Mouse (Mus musculus) kidney, embryonic 14.5 days (tissue): Measurements from ENCODE around the gene Lgr5. TPM values are rescaled to one million over a fixed set of nuclear protein-coding genes. Genes with fewer than 3 reads are reported as not detected.

Experiments used
- ATAC-seq: fragments of 200-750 bp; cut with Nextera tagmentation; 2 replicates; pipeline ENCODE4 v1.8.0; 2017; ENCODE audit warnings: moderate number of reproducible peaks, mild to moderate bottlenecking, moderate TSS enrichment, moderate library complexity; ENCODE audit not compliant: low FRiP score, low TSS enrichment
- H3K27ac ChIP-seq: fragments of 300-500 bp; sonication (generic); 2 replicates; pipeline ENCODE4 v1.5.1; 2014; ENCODE audit warnings: low read depth, mild to moderate bottlenecking, low read length, moderate library complexity, mixed read lengths
- H3K27me3 ChIP-seq: fragments of 300-500 bp; sonication (generic); 2 replicates; pipeline ENCODE4 v1.6.1; 2014; ENCODE audit warnings: mild to moderate bottlenecking, low read length; ENCODE audit not compliant: control insufficient read depth, insufficient read depth
- H3K36me3 ChIP-seq: fragments of 300-500 bp; sonication (generic); 2 replicates; pipeline ENCODE4 v1.6.1; 2014; ENCODE audit warnings: low read length, mixed read lengths; ENCODE audit not compliant: control insufficient read depth, insufficient read depth
- H3K4me1 ChIP-seq: fragments of 300-500 bp; sonication (generic); 2 replicates; pipeline ENCODE4 v1.6.1; 2014; ENCODE audit warnings: low read length, mixed read lengths; ENCODE audit not compliant: control insufficient read depth, insufficient read depth
- H3K4me2 ChIP-seq: fragments of 300-500 bp; sonication (generic); replicated peaks from 2 replicates; pipeline ENCODE4 v1.6.1; 2014; ENCODE audit warnings: low read depth, mild to moderate bottlenecking, low read length
- H3K4me3 ChIP-seq: fragments of 300-500 bp; sonication (generic); 2 replicates; pipeline ENCODE4 v1.5.1; 2014; ENCODE audit warnings: mild to moderate bottlenecking, low read length
- H3K9ac ChIP-seq: fragments of 300-500 bp; sonication (generic); 2 replicates; pipeline ENCODE4 v1.6.1; 2014; ENCODE audit warnings: low read depth, mild to moderate bottlenecking, low read length, moderate library complexity
- H3K9me3 ChIP-seq: fragments of 300-500 bp; sonication (generic); 2 replicates; pipeline ENCODE4 v1.6.1; 2016; ENCODE audit warnings: low read length; ENCODE audit not compliant: control insufficient read depth
- WGBS: fragments of 180-500 bp; shearing (Covaris S2); extraction: QIAGEN DNeasy Blood & Tissue Kit; methylation state at CpG from one replicate; pipeline ENCODE4 v1.1.7; 2014; 5-methylcytosine and 5-hydroxymethylcytosine counted together
- polyA plus RNA-seq: library from polyadenylated mRNA; unstranded; fragments of >200 nt; fragmentation: Nextera tagmentation; extraction: Ambion mirVana; gene quantifications from 2 replicates; pipeline ENCODE4 v1.2.1, GENCODE M21; 2014

Gene Lgr5
- polyA plus RNA-seq, 1 experiment from 2014 or later: 8.0 TPM

GRCm38 (mm10) chr10:115437286-115437685 lies 150.3 kb downstream of the Lgr5 start:
- Histone ChIP-seq H3K4me3 (no peak overlapping the region), H3K9ac (no peak overlapping the region), H3K4me2 (no peak overlapping the region), H3K9me3 (no peaks in the 10 kb centered on the region), H3K4me1 (no peaks in the 10 kb centered on the region), H3K27me3 (no peaks in the 10 kb centered on the region), H3K36me3 (peaks cover 22% of the 10 kb centered on the region), H3K27ac (no peak overlapping the region)
- no peak for ATAC-seq
- WGBS: 88% methylated on average over 4 of the region's 4 CpGs

DNA sequence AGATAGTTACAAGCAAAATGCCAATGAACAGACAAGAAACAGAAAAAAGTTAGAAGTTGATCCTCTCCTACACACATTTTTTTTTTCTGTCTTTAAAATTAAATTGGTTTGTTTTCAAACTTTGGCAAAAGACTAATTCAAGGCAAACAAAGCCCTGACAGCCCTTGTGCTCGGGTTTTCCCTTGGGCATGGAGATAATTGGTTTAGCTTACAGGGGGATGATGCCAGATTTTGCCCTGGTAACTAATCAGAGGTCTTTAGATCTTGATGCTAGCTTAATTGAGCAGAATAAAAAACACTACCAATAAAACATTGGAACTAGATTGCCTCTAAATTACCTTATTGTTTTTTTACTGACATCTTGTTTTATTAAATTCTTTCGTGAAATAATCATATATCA lies 162.2 kb downstream of the Lgr5 start:
- Histone ChIP-seq H3K4me2 (no peak overlapping the region), H3K36me3 (peaks cover 73% of the 10 kb centered on the region), H3K9me3 (no peaks in the 10 kb centered on the region), H3K4me3 (no peak overlapping the region), H3K27ac (no peak overlapping the region), H3K9ac (no peak overlapping the region), H3K27me3 (no peaks in the 10 kb centered on the region), H3K4me1 (no peaks in the 10 kb centered on the region)
- WGBS: 82% methylated on average over 2 of the region's 2 CpGs
- no peak for ATAC-seq

DNA sequence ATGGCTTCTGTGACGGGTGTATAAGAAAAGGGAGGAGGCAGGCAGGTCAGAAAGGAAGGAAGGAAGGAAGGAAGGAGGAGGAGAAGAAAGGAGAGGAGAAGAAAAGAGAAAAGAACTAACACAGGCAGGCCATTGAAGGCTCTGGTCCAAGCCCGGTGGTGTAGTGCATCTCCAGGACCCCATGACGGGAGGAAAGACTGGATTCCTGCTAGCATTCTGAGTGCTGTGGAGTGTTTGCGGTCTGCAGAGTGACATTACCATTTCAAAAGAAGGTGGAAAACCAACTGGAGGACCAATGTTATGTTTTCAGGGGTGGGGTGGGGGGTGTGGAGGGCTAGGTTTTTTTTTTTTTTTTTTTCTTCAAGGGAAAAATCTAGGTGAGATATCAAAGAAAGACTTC lies 165.6 kb downstream of the Lgr5 start:
- Histone ChIP-seq H3K4me1 (no peaks in the 10 kb centered on the region), H3K36me3 (peaks cover 73% of the 10 kb centered on the region), H3K9ac (no peak overlapping the region), H3K4me2 (no peak overlapping the region), H3K27ac (no peak overlapping the region), H3K4me3 (no peak overlapping the region), H3K27me3 (no peaks in the 10 kb centered on the region), H3K9me3 (no peaks in the 10 kb centered on the region)
- 90% methylated on average over 4 of the region's 4 CpGs for WGBS
- no peak for ATAC-seq

GRCm38 (mm10) chr10:115414056-115414455 lies 173.5 kb downstream of the Lgr5 start:
- Histone ChIP-seq H3K4me3 (no peak overlapping the region), H3K27me3 (no peaks in the 10 kb centered on the region), H3K9me3 (no peaks in the 10 kb centered on the region), H3K4me2 (no peak overlapping the region), H3K27ac (no peak overlapping the region), H3K9ac (no peak overlapping the region), H3K4me1 (no peaks in the 10 kb centered on the region), H3K36me3 (peaks cover 91% of the 10 kb centered on the region)
- WGBS: 92% methylated on average over 3 of the region's 3 CpGs
- ATAC-seq: no peak

GRCm38 (mm10) chr10:115413496-115413895 lies 174.1 kb downstream of the Lgr5 start:
- WGBS: 93% methylated on average over 2 of the region's 2 CpGs
- no peak overlapping the region for H3K4me2 ChIP-seq
- H3K36me3 ChIP-seq: peaks cover 91% of the 10 kb centered on the region
- ATAC-seq: no peak
- H3K4me1 ChIP-seq: no peaks in the 10 kb centered on the region
- no peaks in the 10 kb centered on the region for H3K9me3 ChIP-seq
- H3K27me3 ChIP-seq: no peaks in the 10 kb centered on the region
- H3K4me3 ChIP-seq: no peak overlapping the region
- H3K27ac ChIP-seq: no peak overlapping the region
- no peak overlapping the region for H3K9ac ChIP-seq

DNA sequence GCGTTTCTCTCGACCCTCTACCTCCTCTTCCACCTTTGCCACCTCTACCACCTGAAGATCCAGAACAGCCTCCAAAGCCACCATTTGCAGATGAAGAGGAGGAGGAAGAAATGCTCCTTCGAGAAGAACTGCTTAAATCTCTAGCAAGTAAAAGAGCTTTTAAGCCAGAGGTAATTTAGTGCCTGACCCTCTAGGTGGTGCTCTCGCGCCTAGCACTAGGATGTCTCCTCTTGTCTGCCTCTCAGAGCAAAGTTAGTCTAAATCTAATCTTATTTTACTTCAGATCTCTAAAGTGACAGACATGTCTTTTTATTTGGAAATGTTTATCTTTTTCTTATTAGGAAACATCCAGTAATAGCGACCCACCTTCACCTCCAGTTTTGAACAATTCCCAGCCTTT lies 181.2 kb downstream of the Lgr5 start:
- H3K9me3 ChIP-seq: no peaks in the 10 kb centered on the region
- H3K27me3 ChIP-seq: no peaks in the 10 kb centered on the region
- no peak overlapping the region for H3K27ac ChIP-seq
- H3K4me2 ChIP-seq: no peak overlapping the region
- H3K36me3 ChIP-seq: peaks cover 81% of the 10 kb centered on the region
- ATAC-seq: no peak
- no peak overlapping the region for H3K4me3 ChIP-seq
- 72% methylated on average over 6 of the region's 6 CpGs for WGBS
- H3K9ac ChIP-seq: no peak overlapping the region
- no peaks in the 10 kb centered on the region for H3K4me1 ChIP-seq

Other genes starting within 250 kb of the Lgr5 start
- 18.8 and 35.5 TPM in 2 replicates for gene Tmem19, start 225.3 kb downstream of the Lgr5 start, polyA plus RNA-seq
- 21.5 and 25.1 TPM in 2 replicates for gene Thap2, start 203.3 kb downstream of the Lgr5 start, polyA plus RNA-seq
- gene Zfc3h1, start 202.8 kb downstream of the Lgr5 start, polyA plus RNA-seq: 29.2 and 31.1 TPM in 2 replicates
- 0.37 TPM in 1 of 2 replicates, not detected in the other for gene A930009A15Rik, start 17.8 kb downstream of the Lgr5 start, polyA plus RNA-seq
- gene Tspan8, start 229.1 kb upstream of the Lgr5 start, polyA plus RNA-seq: 26.9 and 31.3 TPM in 2 replicates